Mouse (Mus musculus): ENCODE results near the gene March8.

GRCm38 (mm10) chr6:116419699-116420098 lies 81.9 kb downstream of the March8 start:
- TF ChIP-seq CTCF (IDR thresholded peaks at IDR 0.05; ENCODE audit: control insufficient read depth, insufficient read depth, insufficient read length) (no peak), CEBPB (IDR thresholded peaks at IDR 0.05; ENCODE audit: low read depth) (no peak), USF1 (IDR thresholded peaks at IDR 0.05; ENCODE audit: low read depth) (no peak), MYOG (IDR thresholded peaks at IDR 0.05; ENCODE audit: control insufficient read depth, extremely low read depth, insufficient read length) (no peak), FOSL1 (IDR thresholded peaks at IDR 0.05; ENCODE audit: insufficient read depth, low read length, poor library complexity, severe bottlenecking) (no peak), MAX (IDR thresholded peaks at IDR 0.05) (no peak), MYOD1 (IDR thresholded peaks at IDR 0.05; ENCODE audit: control insufficient read depth, insufficient read length, low read depth) (no peak)

All from C2C12 (cell line).